9 mouse cellular contexts compared by ENCODE assay signal in the genomic region with DNA sequence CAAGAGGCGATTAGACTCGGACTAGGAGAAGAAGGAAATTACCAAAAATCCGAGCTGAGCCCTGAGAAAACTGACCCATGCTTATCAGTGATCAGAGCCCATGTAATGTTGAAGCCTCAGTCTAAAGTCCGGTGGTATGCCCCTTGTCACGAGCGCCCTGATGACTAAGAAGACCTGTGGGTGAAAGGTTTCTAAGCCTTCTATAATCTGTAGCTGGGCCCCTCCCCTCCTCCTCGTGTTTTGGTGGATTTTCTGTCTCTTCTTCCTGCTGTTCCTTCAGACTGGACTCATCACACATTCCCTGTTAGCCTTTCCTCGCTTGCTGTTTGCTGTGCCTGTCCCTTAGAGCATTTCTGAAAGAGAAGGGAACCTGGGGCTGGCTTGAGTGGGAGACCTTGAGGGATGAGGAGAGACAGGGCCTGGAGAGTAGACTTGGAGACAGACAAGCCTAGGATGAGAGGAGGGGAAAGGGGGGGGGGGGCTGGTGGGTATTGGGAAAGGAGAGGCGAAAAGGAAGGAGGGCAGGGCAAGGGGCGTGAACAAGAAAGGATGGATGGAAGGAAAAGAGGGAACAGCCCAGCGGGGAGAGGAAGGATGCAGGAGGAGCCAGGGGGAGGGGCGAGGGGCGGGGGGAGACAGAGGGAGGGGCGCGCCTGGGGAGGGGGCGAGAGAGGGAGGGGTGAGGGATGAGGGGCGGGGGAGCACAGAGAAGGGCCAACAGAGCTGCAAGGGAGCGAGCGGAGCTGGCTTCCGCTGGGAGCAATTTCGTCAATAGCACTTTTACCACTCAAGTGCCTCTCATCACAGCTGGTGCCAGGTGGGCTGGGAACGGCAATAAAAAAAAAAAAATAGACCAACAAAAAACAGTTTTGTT.
DNase-seq lines count a peak whose midpoint lies in the region; ATAC-seq and TF ChIP-seq lines count a peak whose summit lies in the region.
"Had no signal": no experiment of that assay in that cellular context is flagged by ENCODE, and none has a peak within 500 bp of the region (broad histone marks: within the 10 kb centered on the region; RNA-seq: fewer than 3 reads in every experiment).

No protein-coding gene starts in this region.

- H3K4me3 ChIP-seq in lung, embryonic 14.5 days (ENCODE audit: low read depth, low read length), result no peak overlapping the region
- no peak overlapping the region for H3K4me3 ChIP-seq in forebrain, embryonic 15.5 days
- no peak overlapping the region for H3K4me3 ChIP-seq in limb, embryonic 13.5 days

- H3K9me3 ChIP-seq in lung, embryonic 14.5 days (ENCODE audit: low read depth, low read length), result no peaks in the 10 kb centered on the region
- no peaks in the 10 kb centered on the region for H3K9me3 ChIP-seq in forebrain, embryonic 15.5 days
- H3K9me3 ChIP-seq in limb, embryonic 13.5 days, result peaks cover 15% of the 10 kb centered on the region; the same call in 1 of the 2 replicates

- no peak overlapping the region for H3K9ac ChIP-seq in lung, embryonic 14.5 days
- no peak overlapping the region for H3K9ac ChIP-seq in forebrain, embryonic 15.5 days (replicated peaks)
- no peak overlapping the region for H3K9ac ChIP-seq in limb, embryonic 13.5 days

- no peaks in the 10 kb centered on the region for H3K4me1 ChIP-seq in lung, embryonic 14.5 days (ENCODE audit: insufficient read depth)
- H3K4me1 ChIP-seq in forebrain, embryonic 15.5 days, result peaks cover 15% of the 10 kb centered on the region
- H3K4me1 ChIP-seq in limb, embryonic 13.5 days, result peaks cover 27% of the 10 kb centered on the region

- no peaks in the 10 kb centered on the region for H3K27me3 ChIP-seq in lung, embryonic 14.5 days (ENCODE audit: insufficient read depth, low read length)
- H3K27me3 ChIP-seq in forebrain, embryonic 15.5 days, result no peaks in the 10 kb centered on the region
- H3K27me3 ChIP-seq in limb, embryonic 13.5 days, result no peaks in the 10 kb centered on the region

- 10% methylated on average over 16 of the region's 22 CpGs for WGBS in lung, embryonic 14.5 days
- WGBS in forebrain, embryonic 15.5 days, result 22% methylated on average over 16 of the region's 22 CpGs
- 11% methylated on average over 19 of the region's 22 CpGs for WGBS in limb, embryonic 13.5 days

- DNase-seq in lung, embryonic 14.5 days, result peak; percentile 61
- no peak for DNase-seq in lung, adult 18-20 months
- peak; percentile 60 for DNase-seq in retina, embryonic 14.5 days (ENCODE audit: low spot score)
- no peak for DNase-seq in cerebellum, adult 8-10 months
- DNase-seq in right cerebral cortex, postnatal 10 days (ENCODE audit: low spot score in 2 of 2), result no peak
- DNase-seq in urinary bladder, postnatal 4 days (ENCODE audit: low spot score in 2 of 2), result no peak
- DNase-seq: heart, postnatal 14 days had no signal

- ATAC-seq in lung, embryonic 14.5 days (ENCODE audit: insufficient read depth), result no peak
- no peak for ATAC-seq in forebrain, embryonic 15.5 days (replicated peaks)
- peak; percentile 19; the same call in 1 of the 2 replicates for ATAC-seq in limb, embryonic 13.5 days (ENCODE audit: low FRiP score, low read depth)

- TF ChIP-seq CTCF in lung, embryonic 14.5 days (IDR thresholded peaks at IDR 0.05; ENCODE audit: low read depth), result no peak

- no peaks in the 10 kb centered on the region for H3K36me3 ChIP-seq in lung, embryonic 14.5 days (ENCODE audit: insufficient read depth)
- no peaks in the 10 kb centered on the region for H3K36me3 ChIP-seq in forebrain, embryonic 15.5 days
- no peaks in the 10 kb centered on the region for H3K36me3 ChIP-seq in limb, embryonic 13.5 days

- H3K4me2 ChIP-seq in lung, embryonic 14.5 days, result peak overlapping the region; percentile 31; the same call in 1 of the 2 replicates
- peak overlapping the region; percentile 28; the same call in 1 of the 2 replicates for H3K4me2 ChIP-seq in forebrain, embryonic 15.5 days (replicated peaks)
- H3K4me2 ChIP-seq in limb, embryonic 13.5 days (replicated peaks), result peak overlapping the region; percentile 43

- no peak overlapping the region for H3K27ac ChIP-seq in lung, embryonic 14.5 days (ENCODE audit: low read depth)
- H3K27ac ChIP-seq in forebrain, embryonic 15.5 days (replicated peaks), result no peak overlapping the region
- peak overlapping the region; percentile 22; the same call in 1 of the 2 replicates for H3K27ac ChIP-seq in limb, embryonic 13.5 days

Comparison
In these comparisons a context has a peak if more than half of its experiments do, and no peak if none do; other contexts are left out.
1. DNase-seq: peak in lung, embryonic 14.5 days (single experiment) and retina, embryonic 14.5 days (single experiment); none in lung, adult 18-20 months (0 of 2), cerebellum, adult 8-10 months (single experiment), right cerebral cortex, postnatal 10 days (0 of 2) and urinary bladder, postnatal 4 days (0 of 2).
2. Peak in every context shown above with its lines, with median percentiles within 50 percentile points of each other: H3K4me2 ChIP-seq.